Mouse (Mus musculus) fibroblast of lung, adult 2 months (primary cell): ENCODE measurements at regions not wholly inside any gene's neighbourhood (a gene's known extent, or its start where the extent isn't known, plus 50 kb on each side); places are given as distances from the start of the nearest gene placed in this dataset.
"Not testable (repeated sequence)": the region's sequence is repeated elsewhere in the genome, so short reads cannot be mapped to it uniquely, and the experiment has no call there.

Experiments used
- DNase-seq: peaks from one replicate; pipeline ENCODE4 v3.0.0-alpha.2; 2011; ENCODE audit warnings: low read depth

DNA sequence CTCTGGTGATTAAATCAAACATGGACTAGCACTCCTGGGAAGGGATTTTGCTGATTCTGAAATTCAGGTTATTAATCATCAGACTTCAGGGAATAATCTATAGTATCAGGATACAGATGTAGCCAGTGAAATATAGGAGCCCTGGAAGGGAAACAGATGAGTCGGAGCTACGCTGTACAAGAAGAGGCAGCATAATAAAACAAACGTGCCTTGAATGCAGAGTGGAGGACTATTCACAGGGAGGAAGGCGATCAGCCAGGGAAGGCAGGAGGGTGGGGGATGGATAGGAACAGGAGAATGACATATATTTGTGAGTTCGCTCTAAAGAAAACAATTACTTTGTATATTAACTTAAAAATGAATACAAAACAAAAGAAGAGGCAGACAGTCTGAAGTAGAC lies 286.6 kb upstream of the Got2 start:
- no peak for DNase-seq

DNA sequence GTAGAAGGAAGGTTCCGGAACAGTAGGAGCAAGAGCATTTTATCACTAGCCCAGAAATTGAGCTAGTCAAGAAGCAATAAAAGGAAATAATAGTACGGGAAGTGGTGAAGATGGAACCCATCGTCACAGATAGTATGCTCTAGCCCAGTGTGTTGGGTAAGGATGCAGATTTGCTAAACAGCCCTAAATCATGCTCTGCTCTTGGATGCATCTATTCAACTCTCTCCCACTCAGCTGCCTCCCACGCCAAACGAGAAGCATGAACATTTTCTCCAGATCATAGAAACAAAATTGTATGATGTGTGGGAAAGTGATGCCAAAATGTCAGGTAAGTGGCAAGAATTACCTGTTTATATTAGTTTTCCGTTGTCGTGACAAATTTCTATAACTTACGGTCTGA lies 276.6 kb upstream of the Got2 start:
- no peak for DNase-seq

DNA sequence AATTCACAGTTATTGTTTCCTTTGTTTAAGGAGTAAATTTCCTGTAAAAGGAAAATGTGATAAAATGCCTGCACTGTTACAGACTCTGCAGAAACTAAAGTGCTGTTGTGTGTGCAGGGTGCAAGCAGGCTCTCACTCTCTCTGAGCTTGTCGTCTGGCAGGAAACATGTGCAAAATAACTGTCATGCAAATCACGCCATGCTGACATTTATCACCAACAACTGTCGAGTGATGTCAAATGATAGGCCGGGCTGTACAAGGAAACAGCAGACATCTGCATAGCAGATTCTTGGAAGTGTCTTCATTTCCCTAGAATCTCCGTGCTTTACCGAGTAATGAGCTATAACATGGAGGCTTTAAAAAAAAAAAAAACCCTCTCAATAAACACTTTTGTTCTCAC lies 271.6 kb upstream of the Got2 start:
- no peak for DNase-seq

DNA sequence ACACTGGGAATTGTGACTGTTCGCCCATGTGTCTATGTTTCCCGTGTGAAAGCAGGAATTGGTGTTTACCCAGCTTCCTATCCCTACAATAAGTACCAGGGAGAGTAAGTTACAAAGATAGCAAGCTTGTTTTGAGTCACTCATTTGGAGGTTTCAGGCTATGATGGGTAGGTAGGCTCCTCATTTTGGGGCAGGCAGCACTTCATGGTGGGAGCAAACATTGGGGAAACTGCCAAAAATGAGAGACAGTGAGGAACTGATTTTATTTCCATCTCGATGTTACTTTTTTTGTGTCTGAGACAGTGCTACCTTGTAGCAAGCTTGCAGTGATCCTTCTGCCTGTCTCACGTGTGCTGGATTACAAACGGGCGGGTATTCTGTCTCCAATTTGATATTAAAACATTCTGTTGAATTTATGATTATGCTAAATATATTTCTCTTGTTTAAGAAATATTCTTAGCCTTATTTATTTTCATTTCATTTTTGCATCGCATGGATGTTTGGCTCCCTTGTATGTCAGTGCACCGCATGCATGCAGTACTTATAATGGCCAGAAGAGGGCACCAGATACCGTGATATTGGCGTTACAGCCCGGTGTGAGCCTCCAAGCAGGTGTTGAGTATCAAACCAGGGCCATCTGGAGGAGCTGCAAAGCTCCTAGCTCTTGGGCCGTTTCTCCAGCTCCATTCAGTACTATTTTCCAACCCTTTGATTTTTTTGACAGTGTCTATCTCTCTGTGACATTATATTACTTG lies 264.3 kb upstream of the Got2 start:
- no peak for DNase-seq

DNA sequence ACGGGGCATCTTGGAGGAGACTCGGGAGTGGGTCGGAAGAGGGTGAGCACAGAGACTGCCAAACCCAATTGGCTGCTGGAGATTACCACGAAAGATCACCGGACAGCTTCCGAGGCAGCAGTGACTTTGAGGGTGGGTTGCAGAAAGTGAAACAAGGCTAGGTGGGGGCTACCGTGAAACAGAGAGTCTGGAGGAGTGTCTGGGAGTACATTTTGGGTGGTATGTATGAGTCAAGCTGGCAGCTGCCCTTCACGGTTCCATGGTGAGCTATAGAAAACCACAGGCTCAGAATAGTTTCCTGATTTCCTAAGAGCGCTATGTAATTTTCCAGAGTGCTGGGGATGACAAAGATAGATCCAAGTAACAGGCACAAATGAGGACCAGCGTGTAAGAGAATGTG lies 263.7 kb upstream of the Got2 start:
- no peak for DNase-seq

DNA sequence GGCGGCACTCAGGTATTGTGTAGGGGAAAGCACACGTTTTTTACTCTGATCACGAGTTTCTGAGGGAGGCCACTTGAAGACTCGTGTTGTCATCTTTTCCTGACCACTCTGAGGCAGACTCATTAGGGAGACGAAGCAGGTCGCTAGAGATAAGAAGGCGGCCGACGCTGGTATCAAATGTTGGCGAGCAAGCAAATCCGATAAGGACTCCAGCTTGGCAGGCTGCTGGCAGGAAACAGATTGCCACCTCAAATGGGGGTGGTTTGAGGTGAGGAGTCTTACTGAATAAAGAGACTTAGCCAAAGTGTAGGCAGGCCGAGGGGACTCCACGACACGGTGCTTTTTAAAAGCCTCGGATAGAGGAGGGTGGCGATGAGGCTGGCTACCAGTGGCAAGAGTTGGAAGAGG lies 262.7 kb upstream of the Got2 start:
- no peak for DNase-seq

DNA sequence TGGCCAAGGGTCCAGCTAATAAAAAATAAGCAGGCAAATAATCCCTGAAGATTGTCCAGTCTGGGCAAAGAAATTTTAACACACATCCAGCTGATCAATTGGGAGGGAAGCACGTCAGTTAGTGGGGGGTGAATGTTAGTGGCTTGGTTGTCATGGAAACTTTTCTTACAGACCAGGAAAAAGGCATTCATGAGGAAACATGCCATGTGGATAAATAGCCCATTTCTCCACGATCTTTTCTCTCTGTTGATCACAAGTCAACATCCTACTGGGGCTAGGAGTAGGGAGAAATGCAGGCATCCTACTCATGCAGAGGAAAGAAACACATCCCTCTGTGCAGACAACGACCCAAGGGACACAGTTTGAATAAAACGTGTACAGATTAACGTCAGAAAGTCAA lies 243.8 kb upstream of the Got2 start:
- no peak for DNase-seq

DNA sequence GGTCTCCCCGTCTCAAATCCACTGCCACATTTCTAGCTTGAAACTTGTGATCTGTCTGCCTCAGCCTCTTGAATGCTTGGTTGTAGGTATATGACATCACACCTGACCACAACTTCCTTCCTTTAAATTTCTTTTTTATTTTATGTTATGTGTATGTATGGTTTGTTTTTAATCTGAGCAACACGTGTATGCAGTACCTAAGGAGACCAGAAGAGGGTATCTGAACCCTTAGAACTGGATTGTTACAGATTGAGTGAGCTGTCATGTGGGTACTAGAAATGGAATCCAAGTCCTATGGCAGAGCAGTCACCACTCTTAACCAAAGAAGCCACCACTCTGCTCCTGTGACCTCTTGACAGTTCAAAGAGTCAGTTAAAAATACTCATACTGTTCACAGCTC lies 240.0 kb upstream of the Got2 start:
- DNase-seq: no peak

DNA sequence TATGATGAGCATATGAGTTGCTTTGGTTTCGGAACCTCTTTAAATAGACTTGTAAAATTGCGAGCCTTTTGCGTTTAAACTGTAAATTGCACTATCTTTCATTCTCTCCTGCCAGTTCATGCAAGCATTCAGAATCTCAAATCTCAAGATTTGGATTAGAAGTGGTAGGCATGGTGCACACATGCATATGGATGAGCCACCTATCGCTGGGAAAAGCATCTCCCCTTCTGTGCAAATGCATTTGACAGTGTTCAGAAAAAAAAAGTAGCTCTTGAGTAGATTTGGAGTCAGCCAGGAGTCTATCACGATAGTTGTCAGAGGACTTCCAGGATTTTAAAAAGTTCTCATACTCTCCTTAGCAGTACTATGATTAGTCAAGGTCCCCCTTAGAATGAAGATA lies 212.5 kb upstream of the Got2 start:
- no peak for DNase-seq

DNA sequence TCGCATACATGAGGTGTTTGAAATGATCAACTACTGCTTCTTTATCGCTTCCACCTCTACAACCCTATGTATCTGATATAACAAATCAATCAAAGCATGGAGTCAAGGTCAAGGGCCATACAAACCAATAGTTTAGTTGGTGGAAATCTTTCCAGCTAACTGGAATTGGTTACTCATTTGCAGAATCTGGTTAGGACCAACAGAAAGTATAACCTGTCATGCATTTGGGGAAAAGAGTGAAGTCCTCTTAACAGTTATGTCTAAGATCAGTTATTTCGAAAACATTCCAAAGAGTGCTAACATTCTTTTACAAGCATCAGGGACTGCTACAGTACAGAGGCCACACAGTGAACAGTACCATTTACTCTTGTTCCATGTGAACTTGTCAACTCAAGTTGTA lies 204.6 kb upstream of the Got2 start:
- DNase-seq: no peak

DNA sequence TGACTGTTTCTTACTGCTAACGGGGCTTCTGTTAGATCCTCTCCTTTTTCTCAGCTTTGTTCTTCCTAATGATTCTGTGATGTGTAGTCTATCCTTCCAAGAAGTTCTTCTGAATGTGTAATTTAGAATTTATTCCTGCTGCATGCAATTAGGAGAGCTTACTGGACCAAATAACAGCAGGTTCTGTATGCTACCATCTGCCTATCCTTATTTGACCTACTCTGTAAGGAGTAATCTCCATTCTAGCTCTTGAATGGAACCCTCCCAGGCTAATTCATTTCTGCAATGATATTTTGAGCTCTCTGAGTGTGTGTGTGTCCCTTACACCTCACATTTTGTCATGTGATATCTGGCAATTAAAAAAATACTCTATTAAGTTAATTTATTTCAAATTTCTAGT lies 201.9 kb upstream of the Got2 start:
- no peak for DNase-seq

DNA sequence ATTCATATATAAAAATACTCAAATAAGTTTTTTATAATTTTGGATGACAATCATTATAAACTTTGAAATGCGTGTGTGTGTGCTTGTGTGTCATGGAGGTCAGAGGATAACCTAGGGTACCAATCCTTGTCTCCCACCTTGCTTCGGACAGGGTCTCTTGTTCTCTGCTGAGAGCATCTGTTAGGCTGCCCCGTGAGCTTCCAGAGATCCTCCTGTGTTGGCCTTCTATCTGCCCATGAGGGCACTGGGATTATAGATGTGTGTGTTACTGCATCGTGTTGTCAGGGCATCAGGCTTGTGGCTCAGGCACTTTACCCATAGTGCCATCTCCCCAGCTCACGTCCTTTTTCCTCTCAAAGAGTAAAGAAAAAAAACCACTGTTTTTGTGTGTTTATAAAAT lies 180.0 kb upstream of the Got2 start:
- no peak for DNase-seq

DNA sequence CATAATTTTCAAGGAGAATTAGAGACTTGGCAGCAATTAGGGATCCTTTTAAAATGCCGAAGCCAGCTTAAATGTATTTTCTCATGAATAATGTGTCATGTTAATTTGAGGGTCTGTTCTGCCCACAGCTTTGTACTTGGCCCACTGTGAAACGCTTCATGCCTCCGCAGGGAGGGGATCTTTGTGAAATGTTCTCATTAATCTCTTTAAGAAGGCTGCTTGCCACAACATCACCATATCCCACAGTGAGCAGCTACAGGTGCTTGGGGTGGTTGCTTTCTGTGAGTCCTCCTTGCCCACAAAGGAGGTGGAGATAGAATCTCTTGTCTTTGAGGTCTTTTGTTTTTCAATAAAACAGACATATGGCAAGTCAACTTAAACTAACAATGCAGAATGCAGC lies 159.3 kb upstream of the Got2 start:
- DNase-seq: no peak

DNA sequence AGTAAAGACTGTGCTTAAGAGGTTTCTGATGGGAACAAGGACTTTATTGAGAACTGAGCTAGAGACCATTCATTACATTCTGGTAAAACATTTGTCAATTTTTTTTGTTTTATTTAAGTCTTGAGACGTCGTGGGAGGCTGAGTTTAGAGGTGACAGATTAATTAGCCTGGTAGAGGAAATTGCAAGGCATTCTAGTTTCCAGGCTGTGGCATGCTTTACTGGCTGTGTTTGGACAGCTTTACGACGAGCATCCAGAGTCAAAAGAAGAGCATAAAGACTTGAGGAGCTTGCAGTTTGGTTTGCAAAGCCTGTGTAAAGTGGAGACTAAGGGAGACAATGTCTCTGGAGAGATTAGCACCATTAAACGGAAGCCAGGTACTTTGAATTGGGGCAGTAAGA lies 154.0 kb upstream of the Got2 start:
- no peak for DNase-seq

DNA sequence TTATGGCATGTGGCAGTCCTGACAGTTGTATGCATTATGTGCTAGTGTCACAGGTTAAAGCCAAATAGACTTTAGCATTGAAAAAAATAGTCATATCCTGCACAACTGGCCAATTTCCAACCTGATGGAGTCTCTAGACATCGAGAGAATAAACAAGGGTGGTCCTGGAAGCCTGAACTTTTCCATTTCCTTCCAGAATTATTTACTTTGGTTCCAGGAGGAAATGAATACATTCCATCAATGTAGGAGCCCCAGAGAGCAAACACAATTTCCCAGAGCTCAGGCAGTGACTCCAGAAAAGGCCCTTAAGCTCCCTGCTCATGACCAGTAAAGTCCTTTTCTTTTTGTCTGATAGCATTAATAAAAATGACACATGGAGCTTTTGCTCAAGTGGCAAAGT lies 151.9 kb upstream of the Got2 start:
- DNase-seq: no peak

DNA sequence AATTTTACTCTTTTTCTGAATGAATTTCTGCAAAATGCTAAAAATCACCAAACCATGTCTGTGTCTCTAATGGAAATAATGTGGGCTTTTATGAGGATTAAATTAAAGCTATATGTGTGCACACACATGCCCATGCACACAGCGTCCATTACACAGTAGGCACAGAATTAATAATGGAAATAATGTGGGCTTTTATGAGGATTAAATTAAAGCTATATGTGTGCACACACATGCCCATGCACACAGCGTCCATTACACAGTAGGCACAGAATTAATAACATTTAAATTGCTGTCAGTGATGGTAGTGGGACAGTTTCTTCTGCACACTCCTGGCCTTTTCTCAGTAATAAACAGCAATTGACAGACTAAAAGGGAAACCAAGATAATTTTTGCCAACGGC lies 130.4 kb upstream of the Got2 start:
- not testable (repeated sequence) for DNase-seq

DNA sequence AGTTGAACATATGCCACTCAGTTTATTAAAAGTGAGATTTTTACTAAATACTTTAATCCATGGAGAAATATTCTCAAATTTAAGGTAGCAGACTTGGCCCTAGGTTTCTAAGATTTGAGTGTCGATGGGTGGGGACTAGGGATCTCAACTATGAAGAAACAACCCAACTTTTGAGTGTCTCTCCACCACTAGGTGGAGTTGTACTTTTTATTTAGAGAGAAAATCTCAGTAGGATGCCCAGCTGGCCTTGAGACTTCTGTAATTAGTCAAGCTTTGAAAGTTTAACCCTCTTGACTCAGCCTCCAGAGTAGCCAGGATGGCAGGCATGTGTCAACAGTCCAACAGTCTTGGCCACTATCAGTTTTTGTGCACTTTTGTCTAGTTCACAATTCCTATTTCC lies 123.7 kb upstream of the Got2 start:
- no peak for DNase-seq

DNA sequence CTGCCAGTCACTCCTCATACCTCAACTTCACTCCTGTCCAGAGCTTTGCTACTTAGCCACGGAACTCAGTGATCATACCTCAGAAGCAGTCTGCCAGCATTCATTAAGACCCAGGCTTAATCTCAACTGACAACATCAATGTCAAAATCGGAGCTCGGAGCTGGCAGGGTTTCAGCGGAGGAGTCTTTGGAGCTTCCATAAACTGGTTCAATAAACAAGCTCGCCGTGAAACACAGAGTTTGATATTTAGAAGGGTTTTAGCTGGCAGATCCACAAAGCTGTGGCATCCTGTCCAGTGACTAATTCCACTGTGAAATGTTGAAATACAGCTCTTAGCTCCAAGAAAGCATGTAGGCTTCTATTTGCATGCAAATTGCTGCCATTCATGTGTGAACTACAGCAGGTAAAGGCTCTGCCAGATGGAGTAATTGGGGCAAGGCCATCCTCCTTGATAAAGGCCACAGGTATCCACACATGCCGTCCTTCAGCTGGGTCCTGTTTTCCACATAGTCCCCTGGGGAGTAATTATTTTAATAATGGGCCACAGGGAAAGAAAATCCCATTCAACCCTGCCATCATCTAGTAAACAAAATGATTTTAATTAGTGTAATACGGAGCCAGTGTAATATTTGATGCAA lies 103.6 kb upstream of the Got2 start:
- no peak for DNase-seq

DNA sequence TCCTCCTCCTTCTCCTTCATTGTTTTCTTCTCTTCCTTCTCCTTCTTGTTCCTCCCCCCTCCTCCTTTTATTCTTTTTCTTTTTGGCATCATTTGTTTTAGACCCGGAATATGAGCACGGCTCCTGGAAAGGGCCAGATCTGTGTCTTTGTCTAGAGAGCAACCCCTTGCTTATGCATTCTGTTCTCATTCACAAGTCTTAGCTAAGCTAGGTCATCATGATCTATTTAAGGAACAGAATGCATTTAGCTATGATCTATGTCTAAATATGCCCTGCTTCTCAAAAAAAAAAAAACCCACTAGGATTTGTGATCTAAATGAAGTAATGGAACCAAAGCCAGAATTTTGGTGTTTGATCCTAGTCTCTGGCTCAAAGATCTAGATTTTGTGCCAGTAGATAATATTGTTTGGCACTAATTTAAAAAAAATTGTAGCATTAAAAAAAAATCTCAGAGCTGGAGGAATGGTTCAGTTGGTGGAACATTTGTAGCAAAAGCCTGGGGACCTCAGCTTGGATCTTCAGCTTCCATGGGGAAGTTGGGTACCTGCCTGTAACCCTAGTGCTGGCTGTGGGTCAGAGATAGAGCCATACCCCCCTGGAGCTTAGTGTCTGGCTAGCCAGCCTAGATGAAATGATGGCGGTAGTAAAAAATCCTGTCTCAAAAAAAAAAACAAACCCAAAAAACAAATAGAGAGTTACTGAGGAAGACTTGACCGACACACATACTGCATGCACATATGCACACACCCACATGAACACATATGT lies 100.5 kb upstream of the Got2 start:
- DNase-seq: no peak

DNA sequence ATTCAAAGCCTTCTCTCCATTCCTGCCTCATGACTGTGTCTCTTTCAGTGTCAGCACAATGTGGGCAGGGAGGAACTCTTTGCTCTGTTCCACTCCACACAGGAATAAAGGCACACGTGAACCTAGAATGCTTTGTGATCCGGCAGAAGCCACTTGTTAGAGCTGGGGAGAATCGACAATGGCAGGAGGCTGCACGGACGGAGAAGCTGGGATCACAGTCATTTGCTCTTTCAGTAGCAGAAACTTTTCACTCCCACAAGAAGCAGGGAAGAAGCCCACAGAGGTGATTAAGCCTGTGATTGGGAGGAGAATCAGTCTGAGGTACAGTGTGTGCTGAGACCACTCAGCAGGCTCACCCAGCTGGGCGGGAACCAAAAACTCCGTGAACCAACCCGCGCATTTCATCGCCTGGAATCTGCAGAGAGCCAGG lies 98.7 kb upstream of the Got2 start:
- DNase-seq: no peak

DNA sequence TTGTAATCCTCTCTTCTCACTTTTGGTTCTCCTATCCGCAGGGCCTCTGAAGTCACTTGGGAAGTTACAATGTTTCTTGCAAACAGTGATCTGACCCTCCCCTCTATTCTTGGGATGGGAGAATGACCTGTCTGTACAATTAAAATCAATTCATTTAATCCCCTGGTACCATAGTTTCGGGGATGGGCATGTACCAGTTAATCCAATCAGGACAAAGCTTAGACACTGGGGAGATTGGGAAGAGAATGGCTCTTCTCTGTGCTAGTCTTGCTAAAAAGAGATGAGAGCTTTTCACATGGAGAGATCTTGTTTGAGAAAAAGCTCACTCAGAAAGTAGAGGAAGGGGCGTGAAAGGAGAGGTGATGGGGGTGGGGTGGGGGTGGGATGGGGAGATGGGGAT lies 98.1 kb upstream of the Got2 start:
- DNase-seq: no peak

DNA sequence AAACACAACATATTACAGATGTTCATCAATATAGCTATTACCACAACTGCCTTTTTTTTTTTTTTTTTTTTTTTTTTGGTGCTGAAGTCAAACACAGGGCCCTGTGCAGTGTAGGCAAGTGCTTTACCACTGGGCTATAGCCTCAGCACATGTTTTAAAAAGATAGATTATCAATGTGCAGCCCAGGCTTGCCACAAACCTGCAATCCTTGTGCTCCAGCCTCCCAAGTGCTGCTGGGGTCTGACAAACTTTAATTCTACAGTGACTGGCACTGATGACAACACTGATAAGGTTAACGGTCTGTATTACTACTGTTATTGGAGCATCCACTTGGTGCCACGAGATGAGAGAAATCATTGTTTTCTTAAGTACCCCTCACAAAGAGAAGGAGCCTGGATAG lies 95.3 kb upstream of the Got2 start:
- no peak for DNase-seq

DNA sequence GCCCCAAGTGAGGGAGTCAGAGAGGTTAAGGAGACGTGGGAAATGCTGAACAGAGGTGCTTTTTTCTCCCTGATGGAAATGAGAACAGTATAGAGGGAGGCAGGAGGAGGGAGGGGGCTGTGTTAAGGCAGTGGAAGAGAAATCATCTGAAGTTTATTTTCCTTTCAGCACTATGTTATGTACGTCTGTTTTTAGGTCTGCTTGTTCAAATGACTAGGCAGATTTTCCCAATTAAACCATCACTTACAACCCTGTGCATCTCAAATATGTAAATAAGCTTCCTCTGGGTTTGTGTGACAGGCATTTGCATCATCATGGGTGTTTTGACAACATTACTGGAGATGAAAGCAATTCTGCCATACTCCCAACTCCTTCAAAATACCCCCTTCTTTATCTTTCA lies 92.1 kb upstream of the Got2 start:
- DNase-seq: no peak
